Mouse (Mus musculus) MEL (cell line): ENCODE measurements around the gene Pms1. TPM values are rescaled to one million over a fixed set of nuclear protein-coding genes. Genes with fewer than 3 reads are reported as not detected.

Experiments used
- DNase-seq: peaks from one replicate; pipeline ENCODE4 v3.0.0; 2011; ENCODE audit warnings: low read depth, low spot score
- H3K27ac ChIP-seq: 2 replicates; pipeline ENCODE4 v1.5.1; 2012; ENCODE audit warnings: low read depth, mild to moderate bottlenecking, control low read depth, low read length, moderate library complexity; ENCODE audit not compliant: control insufficient read depth
- H3K27me3 ChIP-seq, 2 experiments: fragments of 150-350 bp in 1 of 2; sonication (generic) in 1 of 2; 2 replicates each; pipeline ENCODE4 v1.6.1; 2012; ENCODE audit warnings: low read length in 2 of 2, mild to moderate bottlenecking in 2 of 2, improper control_type of control experiment in 1 of 2, moderate library complexity in 1 of 2; ENCODE audit not compliant: insufficient read depth in 2 of 2, control insufficient read depth in 1 of 2
- H3K36me3 ChIP-seq, 2 experiments: 2 replicates each; pipeline ENCODE4 v1.6.1; 2012 to 2014; ENCODE audit warnings: low read length in 2 of 2, improper control_type of control experiment in 1 of 2, inconsistent platforms in 1 of 2, mild to moderate bottlenecking in 1 of 2; ENCODE audit not compliant: insufficient read depth in 2 of 2, control insufficient read depth in 1 of 2
- H3K4me1 ChIP-seq, 2 experiments: fragments of 150-350 bp in 1 of 2; sonication (generic) in 1 of 2; 2 replicates each; pipeline ENCODE4 v1.6.1; 2012; ENCODE audit warnings: low read length in 2 of 2, improper control_type of control experiment in 1 of 2, mild to moderate bottlenecking in 1 of 2; ENCODE audit not compliant: insufficient read depth in 2 of 2, control insufficient read depth in 1 of 2
- H3K4me3 ChIP-seq, 2 experiments: fragments of 150-350 bp in 1 of 2; sonication (generic) in 1 of 2; 2 replicates each; pipeline ENCODE4 v1.5.1; 2012; ENCODE audit warnings: low read depth in 2 of 2, low read length in 2 of 2, mild to moderate bottlenecking in 2 of 2, moderate library complexity in 2 of 2, control low read depth in 1 of 2, improper control_type of control experiment in 1 of 2; ENCODE audit not compliant: control insufficient read depth in 1 of 2, insufficient read depth in 1 of 2
- H3K79me2 ChIP-seq: 2 replicates; pipeline ENCODE4 v1.6.1; 2012; ENCODE audit warnings: mild to moderate bottlenecking, low read length, moderate library complexity; ENCODE audit not compliant: control insufficient read depth, poor library complexity, insufficient read depth
- H3K9ac ChIP-seq: 2 replicates; pipeline ENCODE4 v1.6.1; 2012; ENCODE audit warnings: low read depth, mild to moderate bottlenecking, control low read depth, low read length, moderate library complexity; ENCODE audit not compliant: control insufficient read depth, poor library complexity, severe bottlenecking
- H3K9me3 ChIP-seq: fragments of 150-350 bp; sonication (generic); replicated peaks from 2 replicates; pipeline ENCODE4 v1.6.1; 2012; ENCODE audit warnings: mild to moderate bottlenecking, low read length, improper control_type of control experiment, moderate library complexity; ENCODE audit not compliant: insufficient read depth
- CHD1 ChIP-seq: IDR thresholded peaks from 2 replicates; pipeline ENCODE4 v1.6.1; 2012; ENCODE audit warnings: low read depth, mild to moderate bottlenecking, inconsistent platforms, low read length, improper control_type of control experiment
- CHD2 ChIP-seq: IDR thresholded peaks from 2 replicates; pipeline ENCODE4 v1.6.1; 2011; ENCODE audit warnings: low read length, improper control_type of control experiment
- CTCF ChIP-seq, 3 experiments: IDR thresholded peaks in 2 of 3; conservative IDR thresholded peaks in 1 of 3; 2 replicates each; pipeline ENCODE4 v1.5.1; 2011 to 2012; ENCODE audit warnings: low read length in 3 of 3, low read depth in 2 of 3, mild to moderate bottlenecking in 2 of 3, improper control_type of control experiment in 1 of 3, inconsistent platforms in 1 of 3, mixed read lengths in 1 of 3, moderate library complexity in 1 of 3; ENCODE audit not compliant: control insufficient read depth in 1 of 3, insufficient read depth in 1 of 3, poor library complexity in 1 of 3, severe bottlenecking in 1 of 3
- E2F4 ChIP-seq: IDR thresholded peaks from 2 replicates; pipeline ENCODE4 v1.6.1; 2011; ENCODE audit warnings: low read depth, low read length, improper control_type of control experiment, borderline replicate concordance
- ELF1 ChIP-seq: IDR thresholded peaks from 2 replicates; pipeline ENCODE4 v1.6.1; 2014; ENCODE audit warnings: low read depth, mild to moderate bottlenecking, inconsistent platforms, low read length, improper control_type of control experiment, moderate library complexity
- EP300 ChIP-seq, 2 experiments: IDR thresholded peaks; 2 replicates each; pipeline ENCODE4 v1.6.1; 2011; ENCODE audit warnings: improper control_type of control experiment in 2 of 2, low read length in 2 of 2, low read depth in 1 of 2, mild to moderate bottlenecking in 1 of 2
- ETS1 ChIP-seq: IDR thresholded peaks from 2 replicates; pipeline ENCODE4 v1.6.1; 2012; ENCODE audit warnings: low read depth, mild to moderate bottlenecking, inconsistent platforms, low read length, improper control_type of control experiment, moderate library complexity
- MAX ChIP-seq: IDR thresholded peaks from 2 replicates; pipeline ENCODE4 v1.6.1; 2011; ENCODE audit warnings: low read length, improper control_type of control experiment
- MXI1 ChIP-seq: IDR thresholded peaks from 2 replicates; pipeline ENCODE4 v1.6.1; 2011; ENCODE audit warnings: mild to moderate bottlenecking, low read depth, low read length, improper control_type of control experiment
- MYB ChIP-seq: IDR thresholded peaks from 2 replicates; pipeline ENCODE4 v1.6.1; 2011; ENCODE audit warnings: mild to moderate bottlenecking, low read depth, low read length, improper control_type of control experiment
- MYC ChIP-seq: IDR thresholded peaks from 2 replicates; pipeline ENCODE4 v1.6.1; 2011; ENCODE audit warnings: low read depth, mild to moderate bottlenecking, low read length, improper control_type of control experiment, moderate library complexity
- POLR2AphosphoS2 ChIP-seq: IDR thresholded peaks from 2 replicates; pipeline ENCODE4 v1.6.1; 2011; ENCODE audit warnings: low read length, improper control_type of control experiment
- RAD21 ChIP-seq: IDR thresholded peaks from 2 replicates; pipeline ENCODE4 v1.6.1; 2011; ENCODE audit warnings: mild to moderate bottlenecking, low read depth, low read length, improper control_type of control experiment
- SMC3 ChIP-seq: IDR thresholded peaks from 2 replicates; pipeline ENCODE4 v1.6.1; 2011; ENCODE audit warnings: low read depth, low read length, improper control_type of control experiment
- UBTF ChIP-seq: IDR thresholded peaks from 2 replicates; pipeline ENCODE4 v1.6.1; 2012; ENCODE audit warnings: low read depth, mild to moderate bottlenecking, inconsistent platforms, low read length, improper control_type of control experiment, moderate library complexity, borderline replicate concordance; ENCODE audit not compliant: insufficient read depth
- USF1 ChIP-seq: IDR thresholded peaks from 2 replicates; pipeline ENCODE4 v1.6.1; 2014; ENCODE audit warnings: low read depth, mild to moderate bottlenecking, inconsistent platforms, low read length, improper control_type of control experiment, moderate library complexity
- ZC3H11A ChIP-seq: IDR thresholded peaks from 2 replicates; pipeline ENCODE4 v1.6.1; 2012; ENCODE audit warnings: low read depth, mild to moderate bottlenecking, inconsistent platforms, low read length, improper control_type of control experiment
- ZMIZ1 ChIP-seq: IDR thresholded peaks from 2 replicates; pipeline ENCODE4 v1.6.1; 2012; ENCODE audit warnings: low read depth, mild to moderate bottlenecking, inconsistent platforms, low read length, improper control_type of control experiment, moderate library complexity
- ZNF384 ChIP-seq: IDR thresholded peaks from 2 replicates; pipeline ENCODE4 v1.6.1; 2012; ENCODE audit warnings: low read depth, mild to moderate bottlenecking, inconsistent platforms, low read length, improper control_type of control experiment
- polyA plus RNA-seq, 2 experiments: library from polyadenylated mRNA; stranded (reverse) in 1 of 2; unstranded in 1 of 2; fragments of >175 nt in 1 of 2; fragments of >200 nt in 1 of 2; gene quantifications; 2 replicates each; pipeline versions ENCODE4 v1.2.1 to v1.2.4; 2012; ENCODE audit warnings: low replicate concordance in 2 of 2, low read depth in 1 of 2; ENCODE audit not compliant: insufficient read length in 2 of 2, insufficient read depth in 1 of 2, missing spikeins in 1 of 2
- total RNA-seq: library from RNA; depleted of rRNA; stranded (reverse); fragments of 300-350 nt; gene quantifications from 2 replicates; pipeline ENCODE4 v1.2.3, GENCODE M21; 2012

Gene Pms1
- total and polyA plus RNA-seq, 3 experiments: 9.5 to 13.4 TPM; not detected in 1

GRCm38 (mm10) chr1:53291197-53291596 is 5.6 kb downstream of the Pms1 start:
- TF ChIP-seq UBTF (no peak), MYB (no peak), ZMIZ1 (no peak), USF1 (no peak)
- TF ChIP-seq, all 39 proteins: peak for 0
- peaks cover 1% of the 10 kb centered on the region for H3K79me2 ChIP-seq

GRCm38 (mm10) chr1:53272646-53273045 is 24.2 kb downstream of the Pms1 start:
- peak; percentile 20 for DNase-seq
- Histone ChIP-seq H3K27ac (no peak overlapping the region), H3K9ac (no peak overlapping the region), H3K27me3 (no peaks in the 10 kb centered on the region), H3K9me3 (no peaks in the 10 kb centered on the region), H3K4me3 (no peak overlapping the region), H3K79me2 (no peaks in the 10 kb centered on the region; the same call in 1 of the 2 replicates), H3K36me3 (peaks cover 0 to 13% of the 10 kb centered on the region in 2 experiments; a peak in 2 of 4 replicates), H3K4me1 (no peaks in the 10 kb centered on the region)
- TF ChIP-seq EP300 (IDR thresholded peaks at IDR 0.05; ENCODE audit: low read depth in 1 of 2, low read length in 2 of 2): no peak
- peak; percentile 48 for TF ChIP-seq RAD21
- peak; percentile 71 for TF ChIP-seq SMC3
- no peak for TF ChIP-seq CHD2
- no peak for TF ChIP-seq ELF1
- no peak for TF ChIP-seq MYC
- no peak for TF ChIP-seq ZMIZ1
- TF ChIP-seq MXI1: no peak
- no peak for TF ChIP-seq POLR2AphosphoS2
- peak; percentile 20 to 55 (median 21); a peak in 4 of 6 replicates for TF ChIP-seq CTCF (IDR thresholded peaks at IDR 0.05 in 2 of 3, conservative IDR thresholded peaks at IDR 0.05 in 1 of 3; ENCODE audit: control insufficient read depth in 1 of 3, insufficient read depth in 1 of 3, low read depth in 2 of 3, low read length in 3 of 3, poor library complexity in 1 of 3, severe bottlenecking in 1 of 3)
- no peak for TF ChIP-seq CHD1
- TF ChIP-seq MAX: no peak
- TF ChIP-seq UBTF: no peak
- TF ChIP-seq USF1: no peak
- TF ChIP-seq ETS1: no peak
- no peak for TF ChIP-seq E2F4
- TF ChIP-seq ZNF384: no peak
- TF ChIP-seq ZC3H11A: peak; percentile 28; the same call in 1 of the 2 replicates

More at GRCm38 (mm10) chr1:53291197-53291596, 5.6 kb downstream of the Pms1 start:
- no peaks in the 10 kb centered on the region for H3K27me3 ChIP-seq
- H3K4me3 ChIP-seq: no peak overlapping the region
- H3K4me1 ChIP-seq: no peaks in the 10 kb centered on the region; a peak in 1 of 4 replicates
- H3K36me3 ChIP-seq: peaks cover 0 to 4% of the 10 kb centered on the region in 2 experiments; a peak in 1 of 4 replicates
- no peak for DNase-seq
- no peak overlapping the region for H3K27ac ChIP-seq
- H3K9me3 ChIP-seq: no peaks in the 10 kb centered on the region
- H3K9ac ChIP-seq: no peak overlapping the region
